10 mouse cellular contexts compared by ENCODE assay signal in the genomic region with DNA sequence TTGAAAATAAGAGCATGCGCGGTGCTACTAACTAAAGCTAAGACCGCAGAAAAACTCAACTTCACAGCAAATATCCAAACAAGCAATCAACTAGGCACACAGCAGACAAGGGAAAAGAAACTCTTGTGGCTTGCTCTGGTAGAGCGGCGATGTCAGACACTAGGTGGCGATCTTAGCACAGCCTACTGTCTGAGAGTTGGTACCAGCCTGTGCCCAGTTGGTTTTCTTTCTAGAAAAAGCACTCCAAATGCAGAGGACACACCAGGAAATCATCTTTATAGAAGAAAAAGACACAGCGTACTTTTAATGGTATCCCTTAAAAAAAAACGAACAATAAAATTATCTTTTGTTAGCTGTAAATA.
DNase-seq lines count a peak whose midpoint lies in the region; ATAC-seq and TF ChIP-seq lines count a peak whose summit lies in the region.
"Had no signal": no experiment of that assay in that cellular context is flagged by ENCODE, and none has a peak within 500 bp of the region (broad histone marks: within the 10 kb centered on the region; RNA-seq: fewer than 3 reads in every experiment).

No protein-coding gene starts in this region.

- H3K4me1 ChIP-seq in intestine, postnatal 0 days (replicated peaks; ENCODE audit: control insufficient read depth, insufficient read depth, low read length): no peaks in the 10 kb centered on the region
- H3K4me1 ChIP-seq in intestine, embryonic 15.5 days (replicated peaks): no peaks in the 10 kb centered on the region
- 0 out of 2 replicates have a peak, but pooled peaks cover 7% of the 10 kb centered on the region for H3K4me1 ChIP-seq in embryonic facial prominence, embryonic 10.5 days
- H3K4me1 ChIP-seq in hindbrain, embryonic 10.5 days (replicated peaks): no peaks in the 10 kb centered on the region; the same call in 1 of the 2 replicates
- peaks cover 10% of the 10 kb centered on the region; the same call in 1 of the 2 replicates for H3K4me1 ChIP-seq in midbrain, embryonic 13.5 days (replicated peaks)
- H3K4me1 ChIP-seq: embryonic facial prominence, embryonic 13.5 days had no signal

- peak; percentile 91 for TF ChIP-seq CTCF in intestine, postnatal 0 days (IDR thresholded peaks at IDR 0.05; ENCODE audit: low read depth)

- ATAC-seq in intestine, postnatal 0 days: no peak
- no peak for ATAC-seq in intestine, embryonic 15.5 days
- ATAC-seq in midbrain, embryonic 13.5 days: peak; percentile 89

- H3K27ac ChIP-seq in intestine, postnatal 0 days (ENCODE audit: low read depth, low read length): no peak overlapping the region
- H3K27ac ChIP-seq in intestine, embryonic 15.5 days: no peak overlapping the region
- no peak overlapping the region for H3K27ac ChIP-seq in embryonic facial prominence, embryonic 10.5 days (replicated peaks)
- H3K27ac ChIP-seq in hindbrain, embryonic 10.5 days: no peak overlapping the region
- H3K27ac ChIP-seq in midbrain, embryonic 13.5 days: no peak overlapping the region
- H3K27ac ChIP-seq: embryonic facial prominence, embryonic 13.5 days had no signal

- H3K9me3 ChIP-seq in intestine, postnatal 0 days (ENCODE audit: control insufficient read depth): no peaks in the 10 kb centered on the region
- no peaks in the 10 kb centered on the region for H3K9me3 ChIP-seq in intestine, embryonic 15.5 days
- peaks cover 7% of the 10 kb centered on the region; the same call in 1 of the 2 replicates for H3K9me3 ChIP-seq in embryonic facial prominence, embryonic 10.5 days
- H3K9me3 ChIP-seq in hindbrain, embryonic 10.5 days: peaks cover 7% of the 10 kb centered on the region; the same call in 1 of the 2 replicates
- peaks cover 5% of the 10 kb centered on the region; the same call in 1 of the 2 replicates for H3K9me3 ChIP-seq in midbrain, embryonic 13.5 days
- H3K9me3 ChIP-seq: embryonic facial prominence, embryonic 13.5 days had no signal

- intact Hi-C loops in left cerebral cortex, postnatal 10 days (cut with DNase I): loop anchor here (2.0 to 10.0 kb wide), 3 partner anchors 256 to 682 kb away; no protein-coding TSS in a partner anchor

- no peaks in the 10 kb centered on the region for H3K36me3 ChIP-seq in intestine, postnatal 0 days (ENCODE audit: control insufficient read depth, insufficient read depth)
- H3K36me3 ChIP-seq in intestine, embryonic 15.5 days: no peaks in the 10 kb centered on the region
- H3K36me3 ChIP-seq in embryonic facial prominence, embryonic 10.5 days (replicated peaks): no peaks in the 10 kb centered on the region
- no peaks in the 10 kb centered on the region for H3K36me3 ChIP-seq in hindbrain, embryonic 10.5 days
- no peaks in the 10 kb centered on the region for H3K36me3 ChIP-seq in midbrain, embryonic 13.5 days
- H3K36me3 ChIP-seq: embryonic facial prominence, embryonic 13.5 days had no signal

- DNase-seq in adrenal gland, postnatal 10 days: peak; percentile 72
- peak; percentile 65 for DNase-seq in embryonic facial prominence, embryonic 10.5 days (ENCODE audit: low spot score)
- peak; percentile 60 for DNase-seq in hindbrain, embryonic 10.5 days (ENCODE audit: low spot score)
- DNase-seq in left cerebral cortex, postnatal 10 days (ENCODE audit: extremely low spot score in 1 of 2, low spot score in 2 of 2): peak; percentile 60 to 72
- peak; percentile 41 for DNase-seq in thymus, postnatal 14 days

- no peaks in the 10 kb centered on the region for H3K27me3 ChIP-seq in intestine, postnatal 0 days (replicated peaks; ENCODE audit: control insufficient read depth, insufficient read depth, low read length)
- H3K27me3 ChIP-seq in intestine, embryonic 15.5 days (replicated peaks): no peaks in the 10 kb centered on the region
- H3K27me3 ChIP-seq in embryonic facial prominence, embryonic 10.5 days (replicated peaks; ENCODE audit: low read depth, poor library complexity, severe bottlenecking): peaks cover 14% of the 10 kb centered on the region; the same call in 1 of the 2 replicates
- H3K27me3 ChIP-seq in hindbrain, embryonic 10.5 days (ENCODE audit: insufficient read depth, poor library complexity, severe bottlenecking): no peaks in the 10 kb centered on the region; the same call in 1 of the 2 replicates
- H3K27me3 ChIP-seq in midbrain, embryonic 13.5 days: peaks cover 38% of the 10 kb centered on the region
- H3K27me3 ChIP-seq: embryonic facial prominence, embryonic 13.5 days had no signal

- no peak overlapping the region for H3K9ac ChIP-seq in intestine, postnatal 0 days (ENCODE audit: low read depth, low read length)
- no peak overlapping the region for H3K9ac ChIP-seq in intestine, embryonic 15.5 days
- no peak overlapping the region for H3K9ac ChIP-seq in midbrain, embryonic 13.5 days (replicated peaks)
- H3K9ac ChIP-seq: embryonic facial prominence, embryonic 13.5 days had no signal

- no peak overlapping the region for H3K4me2 ChIP-seq in intestine, postnatal 0 days (replicated peaks; ENCODE audit: low read depth)
- no peak overlapping the region for H3K4me2 ChIP-seq in intestine, embryonic 15.5 days (replicated peaks)
- H3K4me2 ChIP-seq in midbrain, embryonic 13.5 days (replicated peaks): no peak overlapping the region
- H3K4me2 ChIP-seq: embryonic facial prominence, embryonic 13.5 days had no signal

- no peak overlapping the region for H3K4me3 ChIP-seq in intestine, postnatal 0 days (ENCODE audit: low read depth, low read length)
- no peak overlapping the region for H3K4me3 ChIP-seq in intestine, embryonic 15.5 days (replicated peaks)
- no peak overlapping the region for H3K4me3 ChIP-seq in embryonic facial prominence, embryonic 10.5 days
- no peak overlapping the region for H3K4me3 ChIP-seq in hindbrain, embryonic 10.5 days
- H3K4me3 ChIP-seq in midbrain, embryonic 13.5 days (replicated peaks): no peak overlapping the region
- H3K4me3 ChIP-seq: embryonic facial prominence, embryonic 13.5 days; myocyte had no signal

- WGBS in intestine, postnatal 0 days: 16% methylated on average over 8 of the region's 8 CpGs
- WGBS in intestine, embryonic 15.5 days: 17% methylated on average over 8 of the region's 8 CpGs
- 19% methylated on average over 8 of the region's 8 CpGs for WGBS in embryonic facial prominence, embryonic 10.5 days
- 15% methylated on average over 8 of the region's 8 CpGs for WGBS in hindbrain, embryonic 10.5 days
- 4% methylated on average over 8 of the region's 8 CpGs for WGBS in midbrain, embryonic 13.5 days
